12 mouse cellular contexts compared by ENCODE assay signal in the genomic region with DNA sequence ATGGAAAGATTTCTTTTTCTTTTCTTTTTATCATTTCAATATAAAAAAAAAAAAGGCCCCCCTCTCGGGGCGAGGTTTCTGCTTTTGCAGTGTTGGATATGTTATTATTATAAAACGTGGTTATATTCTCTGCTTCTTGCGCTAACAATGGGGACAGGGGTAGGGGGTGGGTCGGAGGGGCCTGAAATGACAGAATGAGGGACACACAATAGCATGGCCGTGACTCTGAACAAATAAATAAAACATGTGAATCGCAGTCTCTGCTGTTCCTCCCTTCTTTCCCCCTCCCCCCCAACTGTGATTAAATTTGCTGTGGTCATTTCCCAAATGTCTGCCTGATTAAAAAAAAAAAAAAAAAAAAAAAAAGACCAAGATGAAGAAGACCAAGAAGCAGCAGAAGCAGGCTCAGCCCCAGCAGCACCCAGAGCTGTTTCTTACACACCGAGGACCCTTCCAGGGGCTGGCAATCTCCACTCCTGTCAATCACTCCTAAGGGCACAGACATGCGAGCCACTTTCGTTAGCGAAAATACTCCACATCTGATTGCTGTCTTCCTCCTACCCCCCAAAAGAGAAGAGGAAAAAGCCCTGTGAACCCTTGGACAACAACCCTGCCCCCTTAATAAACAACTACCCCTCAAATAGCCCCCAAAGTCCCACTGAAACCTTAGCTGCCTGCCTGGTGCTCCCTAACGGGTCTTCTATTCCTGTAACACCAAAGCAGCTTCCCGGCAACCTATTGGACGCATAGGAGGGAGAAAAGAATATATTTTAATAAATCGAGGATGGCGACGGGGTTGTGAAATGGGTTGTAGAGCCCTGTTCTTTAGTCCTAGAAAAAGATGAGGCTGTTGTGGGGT.
DNase-seq lines count a peak whose midpoint lies in the region; ATAC-seq lines count a peak whose summit lies in the region.
"Had no signal": no experiment of that assay in that cellular context is flagged by ENCODE, and none has a peak within 500 bp of the region (broad histone marks: within the 10 kb centered on the region; RNA-seq: fewer than 3 reads in every experiment).

No protein-coding gene starts in this region.

- H3K4me1 ChIP-seq in heart, embryonic 13.5 days: peaks cover 12% of the 10 kb centered on the region
- H3K4me1 ChIP-seq in forebrain, embryonic 15.5 days: peaks cover 28% of the 10 kb centered on the region
- peaks cover 66% of the 10 kb centered on the region for H3K4me1 ChIP-seq in midbrain, embryonic 13.5 days (replicated peaks)

- H3K9ac ChIP-seq in heart, embryonic 13.5 days: peak overlapping the region; percentile 45; the same call in 1 of the 2 replicates
- H3K9ac ChIP-seq in forebrain, embryonic 15.5 days (replicated peaks): 0 out of 2 replicates have a peak overlapping the region, but pooled peaks have one; percentile 17
- peak overlapping the region; percentile 61 for H3K9ac ChIP-seq in midbrain, embryonic 13.5 days (replicated peaks)
- H3K9ac ChIP-seq: liver, postnatal 0 days; stomach, embryonic 15.5 days had no signal

- peak overlapping the region; percentile 59 for H3K4me2 ChIP-seq in heart, embryonic 13.5 days
- H3K4me2 ChIP-seq in forebrain, embryonic 15.5 days (replicated peaks): peak overlapping the region; percentile 32
- H3K4me2 ChIP-seq in midbrain, embryonic 13.5 days (replicated peaks): peak overlapping the region; percentile 56
- H3K4me2 ChIP-seq: stomach, embryonic 15.5 days had no signal

- WGBS in heart, embryonic 13.5 days: 50% methylated on average over 17 of the region's 17 CpGs
- 11% methylated on average over 17 of the region's 17 CpGs for WGBS in forebrain, embryonic 15.5 days
- WGBS in midbrain, embryonic 13.5 days: 5% methylated on average over 17 of the region's 17 CpGs

- intact Hi-C loops in heart, postnatal 14 days (cut with DNase I): no loop called here

- no peaks in the 10 kb centered on the region for H3K9me3 ChIP-seq in heart, embryonic 13.5 days
- H3K9me3 ChIP-seq in forebrain, embryonic 15.5 days: no peaks in the 10 kb centered on the region
- no peaks in the 10 kb centered on the region for H3K9me3 ChIP-seq in midbrain, embryonic 13.5 days
- H3K9me3 ChIP-seq: stomach, embryonic 15.5 days had no signal

- peak overlapping the region; percentile 39 for H3K4me3 ChIP-seq in heart, embryonic 13.5 days
- H3K4me3 ChIP-seq in forebrain, embryonic 15.5 days: peak overlapping the region; percentile 17
- peak overlapping the region; percentile 21 for H3K4me3 ChIP-seq in midbrain, embryonic 13.5 days (replicated peaks)
- H3K4me3 ChIP-seq: stomach, embryonic 15.5 days had no signal

- no peak for ATAC-seq in heart, embryonic 13.5 days (ENCODE audit: extremely low read depth, insufficient number of reproducible peaks, low FRiP score, low TSS enrichment)
- peak; percentile 66; the same call in 1 of the 2 replicates for ATAC-seq in forebrain, embryonic 15.5 days (replicated peaks)
- peak; percentile 76 for ATAC-seq in midbrain, embryonic 13.5 days
- ATAC-seq: liver, postnatal 0 days had no signal

- DNase-seq in heart, postnatal 14 days: no peak
- DNase-seq in embryo, embryonic 11 days: peak; percentile 41
- DNase-seq in urinary bladder, adult 2 months (ENCODE audit: low spot score): no peak
- no peak for DNase-seq in gastrocnemius, adult 8-10 months (ENCODE audit: low spot score in 2 of 2)
- DNase-seq in kidney, adult 8-10 months: no peak
- DNase-seq: B cell, adult 2 months; cerebellum, adult 8-10 months; liver, postnatal 0 days had no signal

- H3K27ac ChIP-seq in heart, embryonic 13.5 days (replicated peaks): no peak overlapping the region
- peak overlapping the region; percentile 71 for H3K27ac ChIP-seq in forebrain, embryonic 15.5 days (replicated peaks)
- peak overlapping the region; percentile 97 for H3K27ac ChIP-seq in midbrain, embryonic 13.5 days
- H3K27ac ChIP-seq: stomach, embryonic 15.5 days had no signal

- H3K27me3 ChIP-seq in heart, embryonic 13.5 days (replicated peaks): no peaks in the 10 kb centered on the region
- H3K27me3 ChIP-seq in forebrain, embryonic 15.5 days: peaks cover 18% of the 10 kb centered on the region
- peaks cover 5% of the 10 kb centered on the region; the same call in 1 of the 2 replicates for H3K27me3 ChIP-seq in midbrain, embryonic 13.5 days

- no peaks in the 10 kb centered on the region for H3K36me3 ChIP-seq in heart, embryonic 13.5 days
- H3K36me3 ChIP-seq in forebrain, embryonic 15.5 days: no peaks in the 10 kb centered on the region
- no peaks in the 10 kb centered on the region for H3K36me3 ChIP-seq in midbrain, embryonic 13.5 days
- H3K36me3 ChIP-seq: stomach, embryonic 15.5 days had no signal
